Mouse (Mus musculus): Measurements from ENCODE around the gene Rpl35a.

DNA sequence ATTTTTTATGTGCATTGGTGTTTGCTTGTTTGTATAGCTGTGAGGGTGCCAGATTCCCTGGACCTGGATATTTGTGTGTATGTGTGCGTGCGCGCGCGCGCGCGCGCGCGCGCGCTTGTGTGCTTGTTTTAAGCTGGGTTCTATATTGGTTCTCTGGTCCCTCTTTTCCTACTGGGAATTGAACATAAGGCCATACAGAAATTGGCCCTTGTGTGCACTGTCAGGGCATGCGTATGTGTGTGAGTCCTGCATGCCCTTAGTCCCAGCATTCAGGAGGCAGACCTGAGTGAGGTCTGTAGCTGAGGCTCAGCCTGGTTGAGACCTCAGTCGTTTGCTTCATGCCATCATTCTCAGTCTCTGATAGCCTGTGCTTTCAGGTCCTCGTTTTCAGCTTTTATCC is 1.8 kb downstream of the Rpl35a start:
- TF ChIP-seq POLR2A (IDR thresholded peaks at IDR 0.05; ENCODE audit: low read depth, low read length) = no peak
- no peak for TF ChIP-seq CTCF (IDR thresholded peaks at IDR 0.05; ENCODE audit: extremely low read depth, insufficient read depth, insufficient read length, insufficient replicate concordance)
